Mouse (Mus musculus) hindbrain, embryonic 14.5 days (tissue): ENCODE data around the gene Slc38a6. TPM values are rescaled to one million over a fixed set of nuclear protein-coding genes. Genes with fewer than 3 reads are reported as not detected.

Experiments used
- ATAC-seq: fragments of 200-750 bp; cut with Nextera tagmentation; 2 replicates; pipeline ENCODE4 v1.8.0; 2017; ENCODE audit warnings: moderate number of reproducible peaks, mild to moderate bottlenecking, moderate TSS enrichment, moderate library complexity; ENCODE audit not compliant: low FRiP score
- DNase-seq: peaks from one replicate; pipeline ENCODE4 v3.0.0-alpha.2; 2015; ENCODE audit warnings: low spot score
- H3K27ac ChIP-seq: fragments of 300-500 bp; sonication (generic); 2 replicates; pipeline ENCODE4 v1.5.1; 2014; ENCODE audit warnings: mild to moderate bottlenecking, moderate library complexity
- H3K27me3 ChIP-seq: fragments of 300-500 bp; sonication (generic); 2 replicates; pipeline ENCODE4 v1.6.1; 2014; ENCODE audit warnings: mild to moderate bottlenecking, low read length, mixed read lengths; ENCODE audit not compliant: control insufficient read depth, insufficient read depth
- H3K36me3 ChIP-seq: fragments of 300-500 bp; sonication (generic); replicated peaks from 2 replicates; pipeline ENCODE4 v1.6.1; 2014; ENCODE audit not compliant: control insufficient read depth, insufficient read depth
- H3K4me1 ChIP-seq: fragments of 300-500 bp; sonication (generic); replicated peaks from 2 replicates; pipeline ENCODE4 v1.6.1; 2014; ENCODE audit warnings: antibody characterized with exemption, low read length, mixed read lengths; ENCODE audit not compliant: control insufficient read depth, insufficient read depth
- H3K4me2 ChIP-seq: fragments of 300-500 bp; sonication (generic); replicated peaks from 2 replicates; pipeline ENCODE4 v1.6.1; 2014; ENCODE audit warnings: mild to moderate bottlenecking, moderate library complexity
- H3K4me3 ChIP-seq: fragments of 300-500 bp; sonication (generic); replicated peaks from 2 replicates; pipeline ENCODE4 v1.5.1; 2014; ENCODE audit warnings: mild to moderate bottlenecking, low read length
- H3K9ac ChIP-seq: fragments of 300-500 bp; sonication (generic); 2 replicates; pipeline ENCODE4 v1.6.1; 2014
- H3K9me3 ChIP-seq: fragments of 300-500 bp; sonication (generic); 2 replicates; pipeline ENCODE4 v1.6.1; 2016; ENCODE audit warnings: low read length; ENCODE audit not compliant: control insufficient read depth
- WGBS: fragments of 180-500 bp; shearing (Covaris S2); extraction: QIAGEN DNeasy Blood & Tissue Kit; methylation state at CpG from one replicate; pipeline ENCODE4 v1.1.7; 2014; 5-methylcytosine and 5-hydroxymethylcytosine counted together
- polyA plus RNA-seq: library from polyadenylated mRNA; unstranded; fragments of >200 nt; fragmentation: Nextera tagmentation; extraction: Ambion mirVana; gene quantifications from 2 replicates; pipeline ENCODE4 v1.2.1, GENCODE M21; 2014

Gene Slc38a6
- polyA plus RNA-seq, 1 experiment from 2014 or later = 16.1 TPM

GRCm38 (mm10) chr12:73350466-73350865, 63.9 kb downstream of the Slc38a6 start:
- 0 out of 2 replicates have a peak, but pooled peaks cover 2% of the 10 kb centered on the region for H3K4me1 ChIP-seq
- no peak overlapping the region for H3K9ac ChIP-seq
- no peak overlapping the region for H3K27ac ChIP-seq
- ATAC-seq (no peak), DNase-seq (no peak)
- H3K9me3 ChIP-seq = no peaks in the 10 kb centered on the region
- no peak overlapping the region for H3K4me2 ChIP-seq
- H3K36me3 ChIP-seq = 0 out of 2 replicates have a peak, but pooled peaks cover 10% of the 10 kb centered on the region
- H3K27me3 ChIP-seq = no peaks in the 10 kb centered on the region
- 77% methylated on average over 7 of the region's 7 CpGs for WGBS
- H3K4me3 ChIP-seq = no peak overlapping the region

DNA sequence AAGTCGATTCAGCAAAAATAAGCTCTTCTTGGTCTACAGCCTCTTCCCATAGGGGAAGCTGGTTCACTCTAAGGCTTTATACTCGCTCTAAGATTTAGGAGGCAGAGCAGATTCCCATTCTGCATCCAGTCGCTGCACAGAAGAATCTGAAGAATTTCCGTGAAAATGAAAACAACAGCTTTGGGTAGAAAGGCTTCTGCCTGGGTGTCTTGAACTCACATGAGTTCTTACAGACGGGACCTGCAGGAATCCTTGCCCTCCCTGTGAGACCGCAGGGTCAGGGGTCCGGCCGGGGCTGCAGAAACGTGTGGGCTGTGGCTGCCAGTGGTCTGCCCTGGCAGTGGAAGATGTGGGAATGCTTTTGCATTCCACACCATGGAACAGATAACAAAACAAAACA, 64.4 kb downstream of the Slc38a6 start:
- H3K36me3 ChIP-seq = 0 out of 2 replicates have a peak, but pooled peaks cover 8% of the 10 kb centered on the region
- H3K4me3 ChIP-seq = no peak overlapping the region
- H3K4me1 ChIP-seq = 0 out of 2 replicates have a peak, but pooled peaks cover 3% of the 10 kb centered on the region
- no peak overlapping the region for H3K9ac ChIP-seq
- no peak overlapping the region for H3K4me2 ChIP-seq
- ATAC-seq = no peak
- H3K27me3 ChIP-seq = no peaks in the 10 kb centered on the region
- no peak overlapping the region for H3K27ac ChIP-seq
- 36% methylated on average over 9 of the region's 9 CpGs for WGBS
- H3K9me3 ChIP-seq = no peaks in the 10 kb centered on the region
- DNase-seq = no peak

- 0 out of 2 replicates have a peak, but pooled peaks cover 3% of the 10 kb centered on the region for H3K4me1 ChIP-seq
These were observed 65.2 kb downstream of the Slc38a6 start for GRCm38 (mm10) chr12:73351746-73352145.

DNA sequence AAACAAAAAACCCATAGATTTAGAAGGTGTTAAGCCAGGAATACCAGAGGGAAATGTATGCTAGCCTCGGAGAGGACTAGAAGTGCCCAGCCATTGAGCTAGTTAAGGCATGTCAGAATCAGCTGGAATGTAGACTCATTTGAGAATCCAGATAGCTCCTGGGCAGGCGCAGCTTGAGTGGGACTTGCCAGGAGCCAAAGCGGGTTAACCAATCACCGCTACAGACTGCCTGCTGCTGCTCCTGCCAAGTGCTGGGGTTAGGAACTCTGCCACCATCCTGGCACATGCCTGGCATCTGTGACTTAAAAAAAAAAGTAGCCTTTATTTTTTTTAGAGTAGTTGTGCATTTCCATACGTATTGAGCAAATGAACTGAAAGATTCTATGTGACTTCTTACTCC, 66.8 kb downstream of the Slc38a6 start:
- 0 out of 2 replicates have a peak, but pooled peaks cover 8% of the 10 kb centered on the region for H3K36me3 ChIP-seq
- no peaks in the 10 kb centered on the region for H3K27me3 ChIP-seq
- H3K9me3 ChIP-seq = no peaks in the 10 kb centered on the region
- no peak overlapping the region for H3K27ac ChIP-seq
- no peak overlapping the region for H3K4me2 ChIP-seq
- no peak overlapping the region for H3K4me3 ChIP-seq
- WGBS = 66% methylated on average over 5 of the region's 5 CpGs
- 0 out of 2 replicates have a peak, but pooled peaks have one; percentile 46 for ATAC-seq
- H3K4me1 ChIP-seq = 0 out of 2 replicates have a peak, but pooled peaks cover 3% of the 10 kb centered on the region
- no peak overlapping the region for H3K9ac ChIP-seq
- DNase-seq = no peak

More at GRCm38 (mm10) chr12:73351746-73352145, 65.2 kb downstream of the Slc38a6 start:
- Histone ChIP-seq H3K36me3 (0 out of 2 replicates have a peak, but pooled peaks cover 8% of the 10 kb centered on the region), H3K27ac (no peak overlapping the region), H3K4me3 (no peak overlapping the region), H3K4me2 (no peak overlapping the region), H3K27me3 (no peaks in the 10 kb centered on the region), H3K9me3 (no peaks in the 10 kb centered on the region), H3K9ac (no peak overlapping the region)
- no peak for ATAC-seq
- WGBS = 81% methylated on average over 14 of the region's 14 CpGs
- DNase-seq = no peak

GRCm38 (mm10) chr12:73354521-73354920, 67.9 kb downstream of the Slc38a6 start:
- H3K4me1 ChIP-seq = 0 out of 2 replicates have a peak, but pooled peaks cover 3% of the 10 kb centered on the region
- ATAC-seq (no peak), DNase-seq (no peak)
- no peak overlapping the region for H3K27ac ChIP-seq
- H3K36me3 ChIP-seq = 0 out of 2 replicates have a peak, but pooled peaks cover 8% of the 10 kb centered on the region
- no peaks in the 10 kb centered on the region for H3K9me3 ChIP-seq
- WGBS = 58% methylated on average over 4 of the region's 4 CpGs
- no peak overlapping the region for H3K4me3 ChIP-seq
- no peak overlapping the region for H3K9ac ChIP-seq
- H3K4me2 ChIP-seq = no peak overlapping the region
- no peaks in the 10 kb centered on the region for H3K27me3 ChIP-seq

DNA sequence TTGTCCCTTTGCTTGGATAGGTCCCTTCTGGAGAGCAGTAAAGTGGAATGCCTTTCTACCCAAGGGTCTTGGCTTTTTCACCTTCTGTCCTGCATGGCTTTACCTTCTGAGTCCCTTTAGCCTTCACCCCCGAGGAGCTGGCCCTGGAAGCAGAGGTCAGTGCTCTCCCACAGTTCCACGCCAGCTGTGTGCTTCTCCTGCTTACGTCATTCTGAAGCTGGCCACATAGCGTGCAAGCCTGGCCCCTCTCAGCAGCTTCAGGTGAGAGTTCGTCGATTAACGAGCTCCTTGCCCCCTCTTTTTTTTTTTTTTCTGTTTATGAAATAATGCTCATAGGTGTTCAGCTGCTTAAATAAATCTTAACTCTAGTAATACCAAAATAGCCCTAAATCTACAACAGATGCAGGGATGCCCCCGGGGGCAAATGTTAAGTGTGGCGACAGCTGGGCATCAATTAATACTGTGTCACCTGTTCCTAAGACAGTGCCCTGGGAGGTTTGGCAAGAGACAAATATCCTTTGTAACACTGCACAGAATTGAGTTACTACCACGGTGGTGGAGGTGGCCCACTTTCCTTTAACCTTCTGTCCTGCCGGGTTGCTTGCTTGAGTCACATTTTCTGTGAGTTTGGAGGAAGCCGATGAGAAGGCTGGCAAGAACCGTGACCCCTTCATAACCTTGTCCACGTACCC, 68.7 kb downstream of the Slc38a6 start:
- ATAC-seq = no peak
- 69% methylated on average over 14 of the region's 14 CpGs for WGBS

GRCm38 (mm10) chr12:73356696-73357095, 70.1 kb downstream of the Slc38a6 start:
- DNase-seq (no peak), ATAC-seq (no peak)

More for the DNA sequence above, 68.7 kb downstream of the Slc38a6 start:
- no peak overlapping the region for H3K9ac ChIP-seq
- H3K4me3 ChIP-seq = no peak overlapping the region
- no peak for DNase-seq
- 0 out of 2 replicates have a peak, but pooled peaks cover 8% of the 10 kb centered on the region for H3K36me3 ChIP-seq
- H3K4me1 ChIP-seq = 0 out of 2 replicates have a peak, but pooled peaks cover 3% of the 10 kb centered on the region
- H3K27me3 ChIP-seq = no peaks in the 10 kb centered on the region
- H3K4me2 ChIP-seq = no peak overlapping the region
- no peak overlapping the region for H3K27ac ChIP-seq
- no peaks in the 10 kb centered on the region for H3K9me3 ChIP-seq

DNA sequence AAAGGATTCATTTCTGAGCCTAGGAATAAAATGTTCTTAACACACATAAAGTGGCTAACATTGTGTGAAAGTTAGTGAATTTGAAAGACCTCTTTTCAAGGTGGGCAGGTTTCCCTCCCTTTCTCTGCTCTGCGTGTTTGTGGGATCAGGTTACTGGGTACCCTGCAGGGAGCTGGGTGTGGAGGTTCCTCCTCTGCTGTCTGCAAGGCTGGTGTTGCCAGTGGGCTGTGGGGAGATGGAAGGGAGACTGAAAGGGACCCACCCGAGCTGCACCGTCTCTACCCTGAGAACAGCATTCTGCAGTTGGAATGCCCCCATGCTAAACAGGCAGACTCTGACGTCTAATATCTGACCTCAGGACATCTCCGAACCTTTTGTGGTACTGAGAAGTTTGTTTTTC, 70.7 kb downstream of the Slc38a6 start:
- no peak for ATAC-seq
- Histone ChIP-seq H3K4me2 (no peak overlapping the region), H3K9me3 (no peaks in the 10 kb centered on the region), H3K36me3 (no peaks in the 10 kb centered on the region), H3K9ac (no peak overlapping the region), H3K27ac (no peak overlapping the region), H3K4me1 (0 out of 2 replicates have a peak, but pooled peaks cover 3% of the 10 kb centered on the region), H3K4me3 (no peak overlapping the region), H3K27me3 (no peaks in the 10 kb centered on the region)
- DNase-seq = no peak
- WGBS = 63% methylated on average over 5 of the region's 5 CpGs

More at GRCm38 (mm10) chr12:73356696-73357095, 70.1 kb downstream of the Slc38a6 start:
- H3K4me3 ChIP-seq = no peak overlapping the region
- no peak overlapping the region for H3K4me2 ChIP-seq
- no peak overlapping the region for H3K9ac ChIP-seq
- 78% methylated on average over 2 of the region's 2 CpGs for WGBS
- no peaks in the 10 kb centered on the region for H3K9me3 ChIP-seq
- H3K27me3 ChIP-seq = no peaks in the 10 kb centered on the region
- 0 out of 2 replicates have a peak, but pooled peaks cover 5% of the 10 kb centered on the region for H3K36me3 ChIP-seq
- no peak overlapping the region for H3K27ac ChIP-seq
- H3K4me1 ChIP-seq = 0 out of 2 replicates have a peak, but pooled peaks cover 3% of the 10 kb centered on the region

DNA sequence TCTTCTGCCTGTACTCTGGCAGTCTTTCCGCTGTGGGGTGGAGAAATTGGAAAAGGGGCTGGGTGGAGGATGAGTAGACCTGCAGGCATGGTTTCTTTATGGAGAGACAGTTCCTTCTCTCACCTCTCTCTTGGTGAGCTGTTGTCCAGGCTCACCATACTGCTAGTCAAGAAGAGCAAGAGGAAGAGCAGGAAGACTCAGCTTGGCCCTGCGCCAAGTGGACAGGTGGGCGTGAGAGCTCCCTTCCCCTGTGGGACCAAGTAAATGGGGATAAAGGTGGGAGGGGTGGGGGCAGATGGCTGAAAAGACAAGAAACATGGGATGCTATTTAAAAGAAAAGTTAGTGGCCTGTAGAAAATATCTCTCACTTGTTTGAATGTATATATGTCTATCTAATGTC, 71.2 kb downstream of the Slc38a6 start:
- Histone ChIP-seq H3K27me3 (no peaks in the 10 kb centered on the region), H3K36me3 (no peaks in the 10 kb centered on the region), H3K27ac (no peak overlapping the region), H3K4me3 (no peak overlapping the region), H3K4me2 (no peak overlapping the region), H3K4me1 (0 out of 2 replicates have a peak, but pooled peaks cover 3% of the 10 kb centered on the region), H3K9ac (no peak overlapping the region), H3K9me3 (no peaks in the 10 kb centered on the region)
- 95% methylated on average over 3 of the region's 3 CpGs for WGBS
- no peak for DNase-seq
- ATAC-seq = no peak
